Mouse (Mus musculus) erythroblast, embryonic 14.5 days (primary cell): Measurements from ENCODE around the gene Napepld. TPM values are rescaled to one million over a fixed set of nuclear protein-coding genes. Genes with fewer than 3 reads are reported as not detected.
A peak's percentile ranks its signal among the peaks of the same experiment; 100 is the strongest.
"Not testable (repeated sequence)": the region's sequence is repeated elsewhere in the genome, so short reads cannot be mapped to it uniquely, and the experiment has no call there.

Experiments used
- H3K27me3 ChIP-seq: 2 replicates; pipeline ENCODE4 v1.6.1; 2012; ENCODE audit warnings: inconsistent platforms; ENCODE audit not compliant: control insufficient read depth
- H3K36me3 ChIP-seq: 2 replicates; pipeline ENCODE4 v1.6.1; 2012; ENCODE audit warnings: mild to moderate bottlenecking, inconsistent platforms; ENCODE audit not compliant: control insufficient read depth
- H3K4me1 ChIP-seq: 2 replicates; pipeline ENCODE4 v1.6.1; 2012; ENCODE audit warnings: inconsistent platforms; ENCODE audit not compliant: control insufficient read depth
- H3K4me3 ChIP-seq: replicated peaks from 2 replicates; pipeline ENCODE3; 2012; ENCODE audit warnings: moderate library complexity, mild to moderate bottlenecking, inconsistent platforms
- H3K9me3 ChIP-seq: 2 replicates; pipeline ENCODE4 v1.6.1; 2012; ENCODE audit warnings: low read length, inconsistent platforms, mixed read lengths; ENCODE audit not compliant: control insufficient read depth
- GATA1 ChIP-seq: IDR thresholded peaks from 2 replicates; pipeline ENCODE4 v1.6.1; 2012; ENCODE audit warnings: low read length, inconsistent platforms, mixed read lengths
- TAL1 ChIP-seq: IDR thresholded peaks from 3 replicates; pipeline ENCODE4 v1.6.1; 2012; ENCODE audit warnings: low read length, inconsistent platforms, mixed read lengths
- polyA plus RNA-seq: library from polyadenylated mRNA; stranded (reverse); fragments of >175 nt; gene quantifications from 2 replicates; pipeline ENCODE4 v1.2.3, GENCODE M21; 2012

The Napepld gene
- polyA plus RNA-seq, 1 experiment = 0.06 TPM

DNA sequence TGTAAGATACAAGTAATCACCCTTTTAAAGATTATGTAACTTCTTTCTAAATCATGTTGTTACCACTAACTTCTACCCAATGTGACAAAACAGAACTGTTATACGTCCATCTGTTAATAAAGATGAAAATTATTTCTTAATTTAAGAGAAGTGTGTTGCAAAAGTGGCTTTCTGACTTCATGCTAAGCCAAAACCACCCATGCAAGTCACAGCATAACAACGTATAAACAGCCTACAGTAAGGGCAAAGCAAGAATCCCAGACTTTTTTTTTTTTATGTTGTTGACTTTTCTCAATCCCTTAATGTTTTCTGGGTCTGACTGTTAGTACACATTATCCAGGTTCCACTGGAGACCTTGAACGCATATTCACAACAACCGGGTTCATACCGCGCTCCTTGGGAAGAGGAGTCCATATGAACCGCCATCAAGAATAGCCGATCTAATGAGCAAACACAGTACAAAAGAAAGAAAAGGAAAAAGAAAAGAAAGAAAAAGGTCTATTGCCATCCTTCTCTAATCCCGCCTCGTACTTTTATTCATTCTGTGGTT is 849 bp downstream of the Napepld start:
- Histone ChIP-seq H3K9me3 (no peaks in the 10 kb centered on the region), H3K36me3 (no peaks in the 10 kb centered on the region), H3K27me3 (no peaks in the 10 kb centered on the region), H3K4me1 (peaks cover 32% of the 10 kb centered on the region), H3K4me3 (peak overlapping the region; percentile 92)
- TF ChIP-seq GATA1 (no peak), TAL1 (no peak)

DNA sequence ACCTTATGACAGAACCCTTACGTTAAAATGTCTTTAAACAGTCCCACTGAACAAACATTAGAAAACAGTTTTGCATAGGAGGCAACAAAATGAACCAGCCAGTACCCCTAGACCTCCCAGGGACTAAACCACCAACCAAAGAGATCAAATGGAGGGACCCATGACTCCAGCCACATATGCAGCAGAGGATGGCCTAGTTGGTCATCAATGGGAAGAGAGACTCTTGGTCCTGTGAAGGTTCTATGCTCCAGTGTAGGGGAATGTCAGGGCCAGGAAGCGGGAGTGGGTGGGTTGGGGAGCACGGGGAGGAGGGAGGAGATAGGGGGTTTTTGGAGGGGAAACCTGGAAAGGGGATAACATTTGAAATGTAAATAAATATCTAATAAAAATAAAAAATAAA is 1.6 kb downstream of the Napepld start:
- H3K36me3 ChIP-seq = not testable (repeated sequence)

DNA sequence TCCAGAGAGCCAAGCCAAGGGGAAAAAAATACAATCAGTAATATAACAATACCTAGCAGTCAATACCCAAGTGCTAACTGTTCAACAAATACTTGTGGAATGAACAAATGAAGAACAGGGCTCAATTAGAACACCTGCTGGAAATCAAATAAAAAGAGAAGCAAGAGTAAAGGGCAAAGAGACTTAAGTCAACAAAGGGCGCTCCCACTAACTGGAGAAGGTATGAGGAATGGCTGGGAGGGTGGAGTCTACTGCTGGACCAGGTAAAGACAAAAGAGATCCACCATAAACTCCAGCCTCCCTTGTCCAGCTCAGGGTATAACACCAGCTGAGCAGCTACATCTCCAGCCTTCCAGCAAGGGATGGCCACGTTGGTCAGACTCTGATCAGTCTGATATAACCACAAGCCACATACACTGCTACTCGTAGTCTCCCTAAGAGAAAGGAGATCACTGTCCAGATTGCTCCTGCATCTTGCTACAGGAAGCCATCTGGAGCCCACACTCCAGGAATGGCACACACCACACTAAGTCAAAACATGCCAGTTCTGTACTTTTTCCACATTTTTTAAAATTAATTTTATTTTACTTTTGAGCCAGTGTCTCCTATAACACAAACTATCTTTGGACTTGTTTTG is 6.2 kb downstream of the Napepld start:
- no peak overlapping the region for H3K4me3 ChIP-seq
- no peaks in the 10 kb centered on the region for H3K9me3 ChIP-seq
- no peaks in the 10 kb centered on the region for H3K4me1 ChIP-seq
- H3K36me3 ChIP-seq = no peaks in the 10 kb centered on the region
- TF ChIP-seq TAL1 (no peak), GATA1 (no peak)
- no peaks in the 10 kb centered on the region for H3K27me3 ChIP-seq

More for the DNA sequence above, 1.6 kb downstream of the Napepld start:
- not testable (repeated sequence) for H3K27me3 ChIP-seq, H3K4me3 ChIP-seq, H3K9me3 ChIP-seq
- H3K4me1 ChIP-seq = peaks cover 32% of the 10 kb centered on the region

DNA sequence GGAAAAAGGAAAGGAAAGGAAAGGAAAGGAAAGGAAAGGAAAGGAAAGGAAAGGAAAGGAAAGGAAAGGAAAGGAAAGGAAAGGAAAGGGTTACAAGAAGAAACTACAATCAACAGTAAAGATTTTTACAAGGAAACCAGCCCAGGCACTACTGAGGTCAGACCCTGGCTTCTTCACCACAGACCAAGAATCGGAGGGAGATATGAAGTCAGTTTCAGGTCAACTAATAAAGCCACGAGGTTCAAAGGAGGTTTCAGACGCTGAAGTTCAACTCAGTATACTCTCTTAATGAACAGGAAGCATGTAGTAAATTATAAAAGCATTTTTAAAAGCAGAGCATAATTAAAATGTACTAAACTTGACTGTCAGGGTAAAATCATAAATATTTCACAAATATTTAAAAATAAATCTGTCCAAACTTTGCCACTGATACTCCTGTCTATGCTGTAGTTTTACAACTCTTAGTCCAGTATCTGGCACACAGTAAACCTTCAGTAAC is 7.8 kb downstream of the Napepld start:
- no peak for TF ChIP-seq GATA1
- TF ChIP-seq TAL1 = no peak
- Histone ChIP-seq H3K36me3 (no peaks in the 10 kb centered on the region), H3K4me3 (no peak overlapping the region), H3K27me3 (no peaks in the 10 kb centered on the region), H3K4me1 (no peaks in the 10 kb centered on the region), H3K9me3 (no peaks in the 10 kb centered on the region)

DNA sequence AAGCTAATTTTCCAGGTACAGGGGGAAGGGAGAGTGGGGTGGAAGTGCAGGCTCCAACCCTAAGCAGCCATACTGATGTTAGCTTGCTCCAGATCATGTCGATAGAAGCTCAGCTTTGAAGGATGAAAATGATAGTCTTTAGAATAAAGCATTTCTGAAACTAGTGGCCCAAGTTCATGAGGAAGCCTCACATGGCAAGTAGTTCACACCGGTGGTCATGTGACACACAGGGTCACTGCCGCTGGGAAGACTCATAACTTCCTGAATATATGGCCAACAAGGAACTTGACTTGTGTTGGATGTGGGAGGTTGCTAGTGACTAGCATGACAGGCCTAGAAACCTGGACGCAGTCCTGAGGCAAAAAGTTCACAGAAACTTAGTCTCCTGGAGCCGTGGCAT is 9.0 kb downstream of the Napepld start:
- no peaks in the 10 kb centered on the region for H3K27me3 ChIP-seq
- H3K9me3 ChIP-seq = no peaks in the 10 kb centered on the region
- TF ChIP-seq GATA1 = no peak
- TF ChIP-seq TAL1 = no peak
- no peaks in the 10 kb centered on the region for H3K4me1 ChIP-seq
- H3K4me3 ChIP-seq = no peak overlapping the region
- no peaks in the 10 kb centered on the region for H3K36me3 ChIP-seq

DNA sequence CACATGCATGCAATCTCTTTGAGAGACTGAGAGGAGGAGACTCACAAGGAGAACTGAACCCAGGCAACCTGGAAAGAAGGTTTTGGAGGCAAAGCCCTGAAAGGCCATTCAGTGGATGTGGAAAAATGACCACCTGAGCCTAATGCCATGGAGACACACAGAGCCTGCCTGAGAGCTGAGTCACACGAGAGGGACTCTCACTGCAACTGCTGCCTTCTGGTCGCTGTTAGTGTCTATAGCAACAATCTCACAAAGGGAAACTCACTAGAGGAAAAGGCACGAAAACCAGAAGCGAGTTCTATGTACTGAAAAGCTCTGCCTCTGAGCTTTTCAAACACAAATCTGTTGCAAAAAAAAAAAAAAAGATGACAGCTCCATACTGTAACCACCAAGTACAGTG is 14.2 kb downstream of the Napepld start:
- H3K9me3 ChIP-seq = no peaks in the 10 kb centered on the region
- no peaks in the 10 kb centered on the region for H3K36me3 ChIP-seq
- no peak overlapping the region for H3K4me3 ChIP-seq
- no peaks in the 10 kb centered on the region for H3K27me3 ChIP-seq
- peaks cover 3% of the 10 kb centered on the region for H3K4me1 ChIP-seq
- no peak for TF ChIP-seq TAL1
- no peak for TF ChIP-seq GATA1

DNA sequence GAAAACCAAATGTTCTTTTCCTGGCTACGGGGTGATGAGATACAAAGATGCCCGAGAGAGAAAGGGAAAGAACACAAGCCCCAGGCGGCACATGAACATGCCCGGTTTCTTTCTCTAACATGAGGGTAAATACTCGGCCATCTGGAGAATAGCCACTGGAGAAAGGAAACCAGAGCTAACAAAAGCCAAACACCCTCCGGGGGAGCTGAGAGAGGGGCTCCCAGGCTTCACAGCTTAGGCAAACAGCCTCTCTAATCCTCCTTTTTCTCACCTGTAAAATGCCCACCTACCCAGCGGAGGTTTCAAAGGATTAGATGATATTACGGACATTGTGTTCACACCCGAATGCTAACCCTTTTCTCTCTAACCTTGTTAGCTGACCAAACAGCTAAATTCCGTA is 16.2 kb downstream of the Napepld start:
- Histone ChIP-seq H3K4me3 (no peak overlapping the region), H3K27me3 (no peaks in the 10 kb centered on the region), H3K9me3 (no peaks in the 10 kb centered on the region), H3K4me1 (peaks cover 3% of the 10 kb centered on the region), H3K36me3 (0 out of 2 replicates have a peak, but pooled peaks cover 2% of the 10 kb centered on the region)
- no peak for TF ChIP-seq GATA1
- no peak for TF ChIP-seq TAL1

DNA sequence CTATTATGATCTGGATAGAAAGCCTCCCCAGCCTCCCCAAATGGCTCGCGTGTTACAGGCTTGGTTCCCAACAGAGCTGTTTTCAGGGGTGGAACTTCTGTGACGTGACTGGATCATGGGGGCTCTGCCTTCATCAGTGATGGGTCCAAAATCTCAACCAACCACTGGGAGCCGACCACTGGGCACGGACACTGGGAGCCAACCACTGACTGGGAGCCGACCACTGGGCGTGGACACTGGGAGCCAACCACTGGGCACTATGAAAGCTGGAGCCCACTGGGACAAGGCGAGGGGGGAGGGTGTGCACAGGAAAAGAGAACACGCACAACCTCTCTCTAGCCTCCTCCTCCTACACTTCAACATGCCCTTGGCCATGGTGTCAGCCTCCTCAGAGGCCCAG is 17.4 kb downstream of the Napepld start:
- Histone ChIP-seq H3K36me3 (0 out of 2 replicates have a peak, but pooled peaks cover 2% of the 10 kb centered on the region), H3K9me3 (no peaks in the 10 kb centered on the region), H3K27me3 (no peaks in the 10 kb centered on the region), H3K4me3 (no peak overlapping the region), H3K4me1 (peaks cover 3% of the 10 kb centered on the region)
- no peak for TF ChIP-seq GATA1
- TF ChIP-seq TAL1 = no peak

DNA sequence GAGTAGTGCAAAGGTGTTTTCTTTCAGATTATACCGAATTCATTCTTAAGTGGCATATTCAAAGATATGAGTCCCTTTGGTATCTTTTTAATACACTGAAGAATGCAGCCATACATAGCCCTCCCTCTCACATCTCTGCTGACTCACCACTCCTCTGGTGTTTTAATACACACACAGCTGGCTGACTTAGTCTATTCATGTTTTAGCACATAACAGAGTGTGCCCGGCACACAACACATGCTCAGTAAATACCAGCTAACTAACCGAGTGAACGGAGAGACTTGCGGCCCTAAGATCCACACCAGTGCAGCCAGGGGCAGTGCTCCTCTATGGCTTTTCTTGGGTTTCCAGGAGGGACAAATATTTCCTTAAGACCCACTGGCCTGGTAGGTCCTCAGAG is 20.3 kb downstream of the Napepld start:
- Histone ChIP-seq H3K27me3 (no peaks in the 10 kb centered on the region), H3K4me3 (no peak overlapping the region), H3K9me3 (peaks cover 3% of the 10 kb centered on the region; the same call in 1 of the 2 replicates), H3K4me1 (no peaks in the 10 kb centered on the region), H3K36me3 (peaks cover 10% of the 10 kb centered on the region)
- TF ChIP-seq TAL1 (no peak), GATA1 (no peak)

DNA sequence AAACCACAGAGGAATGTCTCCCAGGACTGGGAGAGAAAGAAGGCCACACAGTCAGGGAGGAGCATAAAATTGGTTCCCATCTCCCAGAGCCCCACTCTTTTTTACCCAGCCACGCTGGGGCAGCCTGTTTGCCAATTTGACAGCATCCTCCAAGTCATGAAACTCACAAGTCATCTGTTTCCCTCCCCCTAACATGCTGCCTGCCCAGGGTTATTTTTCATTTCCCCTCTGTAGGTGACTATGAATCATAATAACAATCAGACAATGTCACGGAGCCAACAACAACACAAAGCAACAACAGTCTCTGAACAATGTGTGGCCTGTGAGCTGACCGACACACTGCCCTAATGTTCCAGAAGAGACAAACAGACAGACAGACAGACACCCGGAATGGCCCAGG is 21.2 kb downstream of the Napepld start:
- no peaks in the 10 kb centered on the region; the same call in 1 of the 2 replicates for H3K4me1 ChIP-seq
- no peak overlapping the region for H3K4me3 ChIP-seq
- no peak for TF ChIP-seq TAL1
- no peak for TF ChIP-seq GATA1
- no peaks in the 10 kb centered on the region for H3K27me3 ChIP-seq
- H3K9me3 ChIP-seq = peaks cover 6% of the 10 kb centered on the region; the same call in 1 of the 2 replicates
- peaks cover 19% of the 10 kb centered on the region for H3K36me3 ChIP-seq
